9 mouse cellular contexts compared by ENCODE assay signal in the genomic region with DNA sequence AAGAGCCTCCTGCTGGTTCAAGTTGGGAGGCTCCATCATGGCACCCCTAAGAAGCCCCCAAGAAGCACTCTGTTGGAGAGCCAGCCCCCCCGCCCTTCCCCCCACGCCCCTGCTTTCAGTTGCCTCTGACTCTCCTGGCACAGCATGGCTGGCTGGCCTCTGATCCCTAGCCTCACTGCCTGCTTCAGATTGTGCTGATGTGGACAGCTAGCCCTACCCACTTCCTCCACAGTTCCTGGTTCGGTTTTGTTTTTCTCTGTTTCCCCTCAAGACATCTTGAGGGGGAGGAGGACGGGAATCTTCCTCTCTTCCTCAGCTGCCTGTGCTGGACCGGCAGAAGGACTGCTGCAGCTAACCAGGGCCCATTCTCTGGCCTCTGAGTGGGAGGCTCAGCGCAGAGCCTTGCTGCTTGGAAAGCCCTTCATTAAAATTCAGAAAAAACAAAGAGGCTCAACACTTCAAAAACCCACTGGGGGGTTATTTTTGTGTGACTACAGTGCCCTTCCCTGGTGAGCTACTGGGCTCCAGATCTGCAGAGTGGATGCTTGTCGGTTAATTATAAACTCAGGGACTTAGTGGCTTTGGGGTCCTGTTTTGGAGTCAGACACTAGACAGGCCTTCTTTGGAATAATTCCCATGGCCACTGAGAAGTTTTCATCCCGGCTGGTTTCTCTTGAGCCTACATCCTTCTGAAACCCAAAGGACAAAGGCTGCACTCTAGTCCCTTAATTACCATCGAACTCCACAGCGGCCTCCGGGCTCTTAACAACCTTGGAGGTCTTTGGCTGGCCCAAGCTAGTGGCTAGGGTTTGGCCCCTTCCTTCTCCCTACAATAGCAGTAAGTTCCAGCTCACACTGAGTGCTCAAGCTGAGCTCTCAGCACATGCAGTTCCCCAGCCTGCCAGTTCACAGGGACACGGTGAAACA.
DNase-seq lines count a peak whose midpoint lies in the region; ATAC-seq and TF ChIP-seq lines count a peak whose summit lies in the region.
"Had no signal": no experiment of that assay in that cellular context is flagged by ENCODE, and none has a peak within 500 bp of the region (broad histone marks: within the 10 kb centered on the region; RNA-seq: fewer than 3 reads in every experiment).

No protein-coding gene starts in this region.

- no peak for TF ChIP-seq CTCF in liver, adult 2 months (IDR thresholded peaks at IDR 0.05; ENCODE audit: low read depth, low read length)
- no peak for TF ChIP-seq CTCF in forebrain, postnatal 0 days (IDR thresholded peaks at IDR 0.05; ENCODE audit: low read depth)

- 59% methylated on average over 12 of the region's 12 CpGs for WGBS in liver, adult 2 months
- WGBS in liver, embryonic 11.5 days, result 47% methylated on average over 12 of the region's 12 CpGs
- WGBS in forebrain, postnatal 0 days, result 9% methylated on average over 12 of the region's 12 CpGs
- 8% methylated on average over 12 of the region's 12 CpGs for WGBS in midbrain, embryonic 16.5 days

- H3K27me3 ChIP-seq in liver, adult 2 months (ENCODE audit: control insufficient read depth, insufficient read depth, low read length), result no peaks in the 10 kb centered on the region
- no peaks in the 10 kb centered on the region for H3K27me3 ChIP-seq in liver, embryonic 11.5 days (replicated peaks; ENCODE audit: control insufficient read depth, insufficient read depth, low read length)
- no peaks in the 10 kb centered on the region for H3K27me3 ChIP-seq in forebrain, postnatal 0 days (ENCODE audit: insufficient read depth, low read length)
- H3K27me3 ChIP-seq in midbrain, embryonic 16.5 days (ENCODE audit: control insufficient read depth, insufficient read depth, low read depth, low read length), result no peaks in the 10 kb centered on the region

- H3K9me3 ChIP-seq in liver, embryonic 11.5 days (ENCODE audit: control insufficient read depth, low read length), result no peaks in the 10 kb centered on the region
- H3K9me3 ChIP-seq in forebrain, postnatal 0 days (ENCODE audit: low read length), result no peaks in the 10 kb centered on the region
- H3K9me3 ChIP-seq in midbrain, embryonic 16.5 days (replicated peaks; ENCODE audit: control insufficient read depth, low read length, poor library complexity, severe bottlenecking), result no peaks in the 10 kb centered on the region

- no peaks in the 10 kb centered on the region for H3K4me1 ChIP-seq in liver, adult 2 months (ENCODE audit: control insufficient read depth, insufficient read depth, low read length)
- peaks cover 4% of the 10 kb centered on the region; the same call in 1 of the 2 replicates for H3K4me1 ChIP-seq in liver, embryonic 11.5 days (replicated peaks; ENCODE audit: control insufficient read depth, insufficient read depth, low read length)
- peaks cover 7% of the 10 kb centered on the region; the same call in 1 of the 2 replicates for H3K4me1 ChIP-seq in forebrain, postnatal 0 days (ENCODE audit: insufficient read depth)
- H3K4me1 ChIP-seq in midbrain, embryonic 16.5 days (ENCODE audit: control insufficient read depth, insufficient read depth, low read length), result peaks cover 8% of the 10 kb centered on the region; the same call in 1 of the 2 replicates

- no peak for ATAC-seq in liver, embryonic 11.5 days (replicated peaks; ENCODE audit: low FRiP score)
- peak; percentile 45 for ATAC-seq in forebrain, postnatal 0 days
- ATAC-seq in midbrain, embryonic 16.5 days, result peak; percentile 30; the same call in 1 of the 2 replicates

- no peak overlapping the region for H3K27ac ChIP-seq in liver, adult 2 months (replicated peaks; ENCODE audit: insufficient read depth, low read depth, low read length)
- no peak overlapping the region for H3K27ac ChIP-seq in liver, embryonic 11.5 days (ENCODE audit: low read depth, low read length)
- peak overlapping the region; percentile 29; the same call in 1 of the 2 replicates for H3K27ac ChIP-seq in forebrain, postnatal 0 days (ENCODE audit: low read depth, low read length)
- H3K27ac ChIP-seq in midbrain, embryonic 16.5 days (ENCODE audit: low read length), result peak overlapping the region; percentile 9; the same call in 1 of the 2 replicates

- H3K4me3 ChIP-seq in liver, adult 2 months (ENCODE audit: insufficient read depth, low read depth, low read length), result no peak overlapping the region
- no peak overlapping the region for H3K4me3 ChIP-seq in liver, embryonic 11.5 days (ENCODE audit: low read depth, low read length)
- H3K4me3 ChIP-seq in forebrain, postnatal 0 days (ENCODE audit: low read depth, low read length), result no peak overlapping the region
- no peak overlapping the region for H3K4me3 ChIP-seq in midbrain, embryonic 16.5 days (ENCODE audit: low read depth, low read length)

- DNase-seq in cerebellum, adult 9-11 months, result peak; percentile 39
- DNase-seq in cerebellum, adult 11 months, result no peak
- DNase-seq in liver, adult 2 months (ENCODE audit: extremely low read depth, low read depth, low spot score), result peak; percentile 16
- DNase-seq in liver, embryonic 11.5 days (ENCODE audit: low spot score), result no peak
- DNase-seq in forebrain, postnatal 0 days, result peak; percentile 57
- DNase-seq in frontal cortex, postnatal 14 days (ENCODE audit: low spot score in 2 of 2), result no peak
- DNase-seq in thymus, postnatal 14 days, result no peak
- DNase-seq: heart, postnatal 10 days had no signal

- no peaks in the 10 kb centered on the region for H3K36me3 ChIP-seq in liver, adult 2 months (ENCODE audit: control insufficient read depth, insufficient read depth, low read length)
- no peaks in the 10 kb centered on the region for H3K36me3 ChIP-seq in liver, embryonic 11.5 days (ENCODE audit: control insufficient read depth, insufficient read depth, low read length)
- no peaks in the 10 kb centered on the region for H3K36me3 ChIP-seq in forebrain, postnatal 0 days (ENCODE audit: insufficient read depth)
- H3K36me3 ChIP-seq in midbrain, embryonic 16.5 days (ENCODE audit: control insufficient read depth, insufficient read depth, low read length), result no peaks in the 10 kb centered on the region

- no peaks in the 10 kb centered on the region for H3K79me2 ChIP-seq in liver, adult 2 months (ENCODE audit: control insufficient read depth, insufficient read depth, low read length)

- no peak overlapping the region for H3K9ac ChIP-seq in liver, adult 2 months (ENCODE audit: low read depth, low read length)
- H3K9ac ChIP-seq in liver, embryonic 11.5 days (ENCODE audit: low read depth, low read length), result no peak overlapping the region
- no peak overlapping the region for H3K9ac ChIP-seq in forebrain, postnatal 0 days
- H3K9ac ChIP-seq in midbrain, embryonic 16.5 days (ENCODE audit: low read depth, low read length), result no peak overlapping the region

- no peak overlapping the region for H3K4me2 ChIP-seq in liver, embryonic 11.5 days
- H3K4me2 ChIP-seq in forebrain, postnatal 0 days (ENCODE audit: low read depth), result no peak overlapping the region
- H3K4me2 ChIP-seq in midbrain, embryonic 16.5 days (ENCODE audit: low read length), result no peak overlapping the region

- TF ChIP-seq POLR2A in liver, adult 2 months (IDR thresholded peaks at IDR 0.05; ENCODE audit: extremely low read depth, insufficient read depth, low read length), result no peak

Comparison
In these comparisons a context has a peak if more than half of its experiments do, and no peak if none do; other contexts are left out.
1. DNase-seq: peak in cerebellum, adult 9-11 months (single experiment), liver, adult 2 months (single experiment) and forebrain, postnatal 0 days (single experiment); none in cerebellum, adult 11 months (single experiment), liver, embryonic 11.5 days (single experiment), frontal cortex, postnatal 14 days (0 of 2) and thymus, postnatal 14 days (single experiment).
2. H3K27ac ChIP-seq: peak in forebrain, postnatal 0 days (single experiment) and midbrain, embryonic 16.5 days (single experiment); none in liver, adult 2 months (single experiment) and liver, embryonic 11.5 days (single experiment).